Mouse (Mus musculus): Measurements from ENCODE around the gene Olfr1126. TPM values are rescaled to one million over a fixed set of nuclear protein-coding genes. Genes with fewer than 3 reads are reported as not detected.
A peak's percentile ranks its signal among the peaks of the same experiment; 100 is the strongest.
"Not testable (repeated sequence)": the region's sequence is repeated elsewhere in the genome, so short reads cannot be mapped to it uniquely, and the experiment has no call there.

Olfr1126 gene
- not detected for polyA plus RNA-seq (2017; shearing (Covaris generic))

DNA sequence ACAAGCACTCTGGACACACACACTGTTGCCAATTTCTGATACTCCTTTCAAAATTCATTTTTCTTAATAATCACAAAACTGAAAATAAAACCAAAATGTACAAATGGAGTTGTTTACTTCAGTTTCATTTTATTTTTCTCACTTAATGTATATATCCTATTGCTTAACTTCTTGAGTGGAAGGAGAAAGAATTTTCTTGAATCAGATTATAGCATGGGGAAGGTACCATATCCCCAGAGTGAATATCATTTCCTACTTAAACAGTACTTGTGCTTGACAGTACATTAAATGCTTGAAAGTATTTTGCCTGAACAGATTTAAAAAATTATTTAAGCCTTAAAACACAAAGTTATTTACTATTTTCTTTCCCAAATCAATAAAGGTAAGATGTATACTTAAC lies at the start of gene Olfr1126:
TSS of gene Olfr1126 (plus strand) at position 301 of the 400 bp plus-strand sequence.
- ATAC-seq = no peak

DNA sequence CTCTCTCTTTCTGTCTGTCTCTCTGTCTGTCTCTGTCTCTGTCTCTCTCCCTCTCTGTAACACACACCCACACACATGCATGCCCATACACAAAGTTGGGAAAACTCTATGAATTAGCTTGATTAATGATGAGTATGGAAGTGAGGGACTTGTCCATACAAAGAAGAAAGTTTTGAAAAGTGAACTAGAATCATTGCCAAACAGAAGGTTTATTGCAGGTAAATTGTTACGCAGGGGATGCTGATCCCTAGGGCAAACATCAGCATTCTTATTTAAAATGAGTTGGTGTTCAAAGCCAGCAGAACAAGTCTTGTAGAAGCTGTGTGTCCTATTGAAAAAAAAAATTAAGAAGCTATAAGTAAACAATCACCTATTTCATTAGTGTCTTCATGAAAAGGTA lies 37.4 kb upstream of the Olfr1126 start, which contains the start of gene Olfr1123:
TSS of gene Olfr1123 (plus strand) at position 301 of the 400 bp plus-strand sequence.
- ATAC-seq = no peak

GRCm38 (mm10) chr2:87429975-87430374 lies 23.8 kb upstream of the Olfr1126 start, which contains the start of gene Olfr1124:
Olfr1124 (plus strand) TSS chr2:87430275.
- no peak for ATAC-seq

DNA sequence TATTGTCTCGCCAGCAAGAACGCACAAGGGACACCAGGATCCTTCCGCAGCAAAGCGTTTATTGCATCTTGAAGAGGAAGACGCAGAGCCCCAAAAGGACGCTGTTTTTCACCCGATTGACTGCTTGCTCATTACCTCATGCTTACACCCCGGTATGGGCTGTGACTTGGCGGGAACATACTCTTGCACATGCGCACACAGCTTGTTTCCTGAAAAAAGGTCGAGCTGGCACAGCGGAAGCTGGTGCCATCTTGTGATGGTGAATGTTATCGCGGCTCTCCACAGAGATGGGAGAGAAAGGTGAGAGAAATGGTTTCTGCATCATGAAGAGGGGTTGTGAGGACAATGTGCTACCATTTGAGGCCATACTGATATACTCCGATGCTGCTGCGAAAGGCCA lies 16.0 kb upstream of the Olfr1126 start:
- no peak for ATAC-seq

DNA sequence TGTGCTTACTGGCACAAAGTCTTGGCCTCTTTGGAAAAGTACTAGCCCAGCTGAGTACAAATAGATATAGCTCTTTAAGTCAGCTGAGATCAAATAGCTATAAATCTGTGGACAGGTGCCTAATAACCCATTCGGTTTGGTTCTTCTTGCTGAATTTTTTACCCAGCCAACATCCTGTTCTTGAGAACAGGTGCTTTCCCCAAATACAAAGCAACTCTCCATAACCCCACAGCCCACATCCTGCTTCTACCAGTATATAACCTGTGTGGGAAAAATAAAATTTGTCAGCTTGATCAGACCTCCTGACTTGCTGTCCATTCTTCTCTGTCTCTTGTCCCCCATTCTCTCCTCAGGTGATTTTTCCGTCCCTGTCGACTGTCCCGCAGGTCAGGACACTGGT lies 8.0 kb downstream of the Olfr1126 start:
- ATAC-seq = peak; percentile 51

GRCm38 (mm10) chr2:87480207-87480606 lies 26.4 kb downstream of the Olfr1126 start:
- no peak for ATAC-seq

DNA sequence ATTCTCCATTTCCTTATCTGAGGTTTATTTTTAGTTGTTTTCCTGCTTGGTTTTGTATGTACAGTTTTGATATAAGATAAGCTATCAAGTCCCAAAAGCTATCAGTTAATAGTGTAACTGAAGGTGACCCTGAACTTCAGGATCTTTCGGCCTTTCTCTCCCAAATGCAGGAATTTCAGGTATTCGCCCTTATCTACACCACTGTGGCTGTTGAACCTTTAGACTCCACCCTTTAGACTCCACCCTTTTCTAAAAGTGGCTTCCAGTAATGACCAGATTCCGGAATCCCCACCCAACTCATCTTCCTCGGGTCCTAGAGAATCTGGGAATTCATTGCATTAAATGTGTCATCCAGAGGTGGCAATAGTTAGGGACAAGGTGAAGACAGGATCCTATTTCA lies 27.4 kb downstream of the Olfr1126 start:
- no peak for ATAC-seq

DNA sequence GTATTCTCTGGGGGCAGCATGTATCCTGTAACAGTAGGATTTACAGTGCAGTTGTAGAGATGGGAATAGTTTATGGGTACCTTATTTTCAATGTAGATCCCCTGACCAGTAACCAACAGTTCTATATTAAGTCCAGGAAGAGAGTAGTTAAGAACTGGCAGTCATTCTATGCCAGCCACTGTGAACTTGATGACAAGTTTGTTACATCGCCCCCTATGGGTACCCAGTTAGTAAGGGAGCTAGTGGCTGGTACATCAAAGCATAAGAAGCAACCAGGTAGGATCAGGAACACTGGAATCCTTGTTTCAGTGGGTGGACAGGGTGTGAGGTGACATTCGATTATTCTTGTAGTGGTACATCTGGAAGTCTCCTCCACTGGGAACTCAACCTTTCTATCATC lies 28.5 kb downstream of the Olfr1126 start:
- ATAC-seq = no peak

DNA sequence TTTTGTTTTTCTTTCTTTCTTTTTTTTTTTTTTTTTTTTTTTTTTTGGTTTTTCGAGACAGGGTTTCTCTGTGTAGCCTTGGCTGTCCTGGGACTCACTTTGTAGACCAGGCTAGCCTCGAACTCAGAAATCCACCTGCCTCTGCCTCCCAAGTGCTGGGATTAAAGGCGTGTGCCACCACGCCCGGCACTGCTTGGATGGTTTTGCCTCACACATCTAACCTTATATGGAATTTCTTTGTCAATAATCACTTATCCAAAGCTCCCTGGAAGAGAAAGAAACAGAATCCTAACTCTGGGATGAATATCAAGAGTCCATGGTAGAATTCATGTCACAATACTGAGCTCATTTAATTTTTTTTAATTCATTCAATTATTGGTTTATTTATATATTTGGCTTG lies 43.2 kb downstream of the Olfr1126 start, which contains the start of gene Pramel7:
TSS of gene Pramel7 (minus strand) at position 101 of the 400 bp plus-strand sequence.
- not testable (repeated sequence) for ATAC-seq

DNA sequence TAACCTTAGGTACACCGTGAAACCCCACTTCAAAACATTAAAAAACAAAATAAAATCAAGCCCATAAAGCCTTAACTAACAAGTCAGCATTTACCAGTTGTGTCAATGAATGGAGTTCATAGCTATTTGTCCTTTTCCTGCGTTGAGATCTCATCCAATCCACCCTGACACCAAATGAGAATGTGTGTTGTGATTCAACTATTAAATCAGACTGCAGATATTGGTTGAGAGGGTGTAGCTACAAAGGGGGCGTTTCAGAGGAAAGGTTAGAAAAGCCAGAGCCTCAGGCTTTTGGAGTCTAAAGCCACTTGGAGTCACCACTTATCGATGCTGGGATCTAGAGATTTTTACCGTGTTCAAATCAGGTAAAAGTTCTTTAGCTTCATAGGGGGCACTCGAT lies 52.5 kb downstream of the Olfr1126 start, which contains the start of gene Pramel6:
TSS of gene Pramel6 (plus strand) at position 301 of the 400 bp plus-strand sequence.
- no peak for ATAC-seq

Other genes with a start within 250 kb of the Olfr1126 start
- gene Olfr1113, start 245.0 kb upstream of the Olfr1126 start, polyA plus RNA-seq (2017; shearing (Covaris generic)) = not detected
- gene Olfr1115, start 205.9 kb upstream of the Olfr1126 start, polyA plus RNA-seq (2017; shearing (Covaris generic)) = not detected
- under 1 TPM in 1 of 2 experiments, not detected in 1; 0.13 TPM for gene Olfr1116, start 186.4 kb upstream of the Olfr1126 start, polyA plus RNA-seq (2017; shearing (Covaris generic))
- gene Olfr1118, start 146.4 kb upstream of the Olfr1126 start, polyA plus RNA-seq (2017; shearing (Covaris generic)) = not detected
- gene Olfr1120, start 99.1 kb upstream of the Olfr1126 start, polyA plus RNA-seq (2017; shearing (Covaris generic)) = not detected
- gene Olfr1121, start 84.1 kb upstream of the Olfr1126 start, polyA plus RNA-seq (2017; shearing (Covaris generic)) = not detected
- not detected for gene Olfr1122, start 68.1 kb upstream of the Olfr1126 start, polyA plus RNA-seq (2017; shearing (Covaris generic))
- not detected for gene Olfr1123, start 37.3 kb upstream of the Olfr1126 start, polyA plus RNA-seq (2017; shearing (Covaris generic))
- 1 to 10 TPM in 1 of 2 experiments, not detected in 1; 3.3 TPM for gene Olfr1124, start 23.7 kb upstream of the Olfr1126 start, polyA plus RNA-seq (2017; shearing (Covaris generic))
- not detected for gene Pramel7, start 43.1 kb downstream of the Olfr1126 start, polyA plus RNA-seq (2017; shearing (Covaris generic))
- gene Pramel6, start 52.6 kb downstream of the Olfr1126 start, polyA plus RNA-seq (2017; shearing (Covaris generic)) = not detected
- not detected for gene Olfr153, start 77.8 kb downstream of the Olfr1126 start, polyA plus RNA-seq (2017; shearing (Covaris generic))
- not detected for gene Olfr1128, start 91.6 kb downstream of the Olfr1126 start, polyA plus RNA-seq (2017; shearing (Covaris generic))
- gene Olfr1129, start 119.9 kb downstream of the Olfr1126 start, polyA plus RNA-seq (2017; shearing (Covaris generic)) = not detected
- not detected for gene Olfr1130, start 152.2 kb downstream of the Olfr1126 start, polyA plus RNA-seq (2017; shearing (Covaris generic))
- gene Olfr1131, start 173.1 kb downstream of the Olfr1126 start, polyA plus RNA-seq (2017; shearing (Covaris generic)) = not detected
- not detected for gene Olfr1132, start 183.6 kb downstream of the Olfr1126 start, polyA plus RNA-seq (2017; shearing (Covaris generic))
- not detected for gene Olfr1133, start 193.4 kb downstream of the Olfr1126 start, polyA plus RNA-seq (2017; shearing (Covaris generic))
- gene Olfr1134, start 204.5 kb downstream of the Olfr1126 start, polyA plus RNA-seq (2017; shearing (Covaris generic)) = not detected
- not detected for gene Olfr1135, start 219.7 kb downstream of the Olfr1126 start, polyA plus RNA-seq (2017; shearing (Covaris generic))
- not detected for gene Olfr1136, start 240.0 kb downstream of the Olfr1126 start, polyA plus RNA-seq (2017; shearing (Covaris generic))